Mouse (Mus musculus): ENCODE results near the gene Rprd1b. TPM values are rescaled to one million over a fixed set of nuclear protein-coding genes. Genes with fewer than 3 reads are reported as not detected.

Rprd1b gene
- polyA plus RNA-seq, 1 experiment from 2014 or later, result 43.1 TPM

- Histone ChIP-seq H3K9me3 (replicated peaks; ENCODE audit: control insufficient read depth, low read length) (no peaks in the 10 kb centered on the region), H3K4me1 (ENCODE audit: control insufficient read depth, insufficient read depth, low read length) (peaks cover 41% of the 10 kb centered on the region), H3K36me3 (ENCODE audit: control insufficient read depth, insufficient read depth, low read length) (peaks cover 13% of the 10 kb centered on the region), H3K4me2 (peak overlapping the region; percentile 57), H3K4me3 (ENCODE audit: low read depth, low read length) (peak overlapping the region; percentile 19; the same call in 1 of the 2 replicates), H3K27me3 (ENCODE audit: control insufficient read depth, insufficient read depth, low read length) (no peaks in the 10 kb centered on the region), H3K27ac (ENCODE audit: low read depth, low read length) (peak overlapping the region; percentile 66), H3K9ac (ENCODE audit: low read depth, low read length) (peak overlapping the region; percentile 56; the same call in 1 of the 2 replicates)
- WGBS (ENCODE audit: insufficient replicate concordance), result 12% methylated on average over 9 of the region's 9 CpGs
- peak; percentile 53 for ATAC-seq (replicated peaks; ENCODE audit: insufficient number of reproducible peaks, low FRiP score, low TSS enrichment)
These were observed 85.4 kb downstream of the Rprd1b start for GRCm38 (mm10) chr2:158113591-158114257.

- Histone ChIP-seq H3K4me2 (no peak overlapping the region), H3K36me3 (ENCODE audit: control insufficient read depth, insufficient read depth, low read length) (peaks cover 20% of the 10 kb centered on the region), H3K9me3 (replicated peaks; ENCODE audit: control insufficient read depth, low read length) (no peaks in the 10 kb centered on the region), H3K27ac (ENCODE audit: low read depth, low read length) (peak overlapping the region; percentile 22; the same call in 1 of the 2 replicates), H3K4me1 (ENCODE audit: control insufficient read depth, insufficient read depth, low read length) (peaks cover 36% of the 10 kb centered on the region), H3K4me3 (ENCODE audit: low read depth, low read length) (no peak overlapping the region), H3K9ac (ENCODE audit: low read depth, low read length) (0 out of 2 replicates have a peak overlapping the region, but pooled peaks have one; percentile 34), H3K27me3 (ENCODE audit: control insufficient read depth, insufficient read depth, low read length) (no peaks in the 10 kb centered on the region)
- ATAC-seq (replicated peaks; ENCODE audit: insufficient number of reproducible peaks, low FRiP score, low TSS enrichment), result no peak
- WGBS (ENCODE audit: insufficient replicate concordance), result 33% methylated on average over 5 of the region's 5 CpGs
These were observed 86.6 kb downstream of the Rprd1b start for GRCm38 (mm10) chr2:158114931-158115330.

GRCm38 (mm10) chr2:158115838-158116453 lies 87.6 kb downstream of the Rprd1b start:
- H3K9me3 ChIP-seq (replicated peaks; ENCODE audit: control insufficient read depth, low read length), result no peaks in the 10 kb centered on the region
- H3K36me3 ChIP-seq (ENCODE audit: control insufficient read depth, insufficient read depth, low read length), result peaks cover 24% of the 10 kb centered on the region
- no peaks in the 10 kb centered on the region for H3K27me3 ChIP-seq (ENCODE audit: control insufficient read depth, insufficient read depth, low read length)
- H3K4me1 ChIP-seq (ENCODE audit: control insufficient read depth, insufficient read depth, low read length), result peaks cover 36% of the 10 kb centered on the region
- ATAC-seq (replicated peaks; ENCODE audit: insufficient number of reproducible peaks, low FRiP score, low TSS enrichment), result no peak
- no peak overlapping the region for H3K9ac ChIP-seq (ENCODE audit: low read depth, low read length)
- H3K4me2 ChIP-seq, result no peak overlapping the region
- no peak overlapping the region for H3K4me3 ChIP-seq (ENCODE audit: low read depth, low read length)
- 89% methylated on average over 3 of the region's 3 CpGs for WGBS (ENCODE audit: insufficient replicate concordance)
- H3K27ac ChIP-seq (ENCODE audit: low read depth, low read length), result peak overlapping the region; percentile 10; the same call in 1 of the 2 replicates

GRCm38 (mm10) chr2:158116653-158117052 lies 88.4 kb downstream of the Rprd1b start:
- Histone ChIP-seq H3K9me3 (replicated peaks; ENCODE audit: control insufficient read depth, low read length) (no peaks in the 10 kb centered on the region), H3K4me2 (no peak overlapping the region), H3K4me1 (ENCODE audit: control insufficient read depth, insufficient read depth, low read length) (peaks cover 41% of the 10 kb centered on the region), H3K9ac (ENCODE audit: low read depth, low read length) (no peak overlapping the region), H3K27me3 (ENCODE audit: control insufficient read depth, insufficient read depth, low read length) (no peaks in the 10 kb centered on the region), H3K36me3 (ENCODE audit: control insufficient read depth, insufficient read depth, low read length) (peaks cover 24% of the 10 kb centered on the region), H3K4me3 (ENCODE audit: low read depth, low read length) (no peak overlapping the region), H3K27ac (ENCODE audit: low read depth, low read length) (peak overlapping the region; percentile 10; the same call in 1 of the 2 replicates)
- 25% methylated on average over 6 of the region's 6 CpGs for WGBS (ENCODE audit: insufficient replicate concordance)
- no peak for ATAC-seq (replicated peaks; ENCODE audit: insufficient number of reproducible peaks, low FRiP score, low TSS enrichment)

GRCm38 (mm10) chr2:158119145-158119544 lies 90.8 kb downstream of the Rprd1b start:
- 49% methylated on average over 4 of the region's 4 CpGs for WGBS (ENCODE audit: insufficient replicate concordance)
- Histone ChIP-seq H3K9me3 (replicated peaks; ENCODE audit: control insufficient read depth, low read length) (no peaks in the 10 kb centered on the region), H3K9ac (ENCODE audit: low read depth, low read length) (no peak overlapping the region), H3K36me3 (ENCODE audit: control insufficient read depth, insufficient read depth, low read length) (peaks cover 35% of the 10 kb centered on the region), H3K27me3 (ENCODE audit: control insufficient read depth, insufficient read depth, low read length) (no peaks in the 10 kb centered on the region), H3K4me1 (ENCODE audit: control insufficient read depth, insufficient read depth, low read length) (peaks cover 45% of the 10 kb centered on the region), H3K27ac (ENCODE audit: low read depth, low read length) (no peak overlapping the region), H3K4me2 (no peak overlapping the region), H3K4me3 (ENCODE audit: low read depth, low read length) (no peak overlapping the region)
- no peak for ATAC-seq (replicated peaks; ENCODE audit: insufficient number of reproducible peaks, low FRiP score, low TSS enrichment)

GRCm38 (mm10) chr2:158120211-158120610 lies 91.9 kb downstream of the Rprd1b start:
- no peaks in the 10 kb centered on the region for H3K9me3 ChIP-seq (replicated peaks; ENCODE audit: control insufficient read depth, low read length)
- H3K36me3 ChIP-seq (ENCODE audit: control insufficient read depth, insufficient read depth, low read length), result peaks cover 40% of the 10 kb centered on the region
- no peak overlapping the region for H3K4me3 ChIP-seq (ENCODE audit: low read depth, low read length)
- no peak overlapping the region for H3K27ac ChIP-seq (ENCODE audit: low read depth, low read length)
- H3K9ac ChIP-seq (ENCODE audit: low read depth, low read length), result no peak overlapping the region
- no peak for ATAC-seq (replicated peaks; ENCODE audit: insufficient number of reproducible peaks, low FRiP score, low TSS enrichment)
- peaks cover 36% of the 10 kb centered on the region for H3K4me1 ChIP-seq (ENCODE audit: control insufficient read depth, insufficient read depth, low read length)
- no peaks in the 10 kb centered on the region for H3K27me3 ChIP-seq (ENCODE audit: control insufficient read depth, insufficient read depth, low read length)
- no peak overlapping the region for H3K4me2 ChIP-seq
- 82% methylated on average over 8 of the region's 8 CpGs for WGBS (ENCODE audit: insufficient replicate concordance)

DNA sequence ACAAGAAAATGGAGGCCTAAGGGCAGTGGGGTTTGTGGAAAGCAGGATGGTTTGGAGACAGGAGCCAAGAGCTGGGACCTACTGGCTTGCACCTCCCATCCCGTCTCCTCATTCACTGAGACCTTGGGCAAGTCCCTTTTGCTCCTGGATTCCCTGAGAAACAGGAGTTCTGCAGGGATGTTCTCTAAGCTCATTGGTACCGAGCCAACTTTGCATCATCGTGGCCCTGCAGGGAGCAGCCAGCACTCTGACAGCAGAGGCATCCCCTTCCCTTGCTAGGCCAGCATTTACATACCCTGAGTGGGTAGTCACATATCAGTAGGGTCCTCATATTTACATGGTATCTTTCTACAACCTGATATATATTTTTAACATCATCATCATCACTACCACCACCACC lies 92.6 kb downstream of the Rprd1b start:
- no peak overlapping the region for H3K27ac ChIP-seq (ENCODE audit: low read depth, low read length)
- H3K9me3 ChIP-seq (replicated peaks; ENCODE audit: control insufficient read depth, low read length), result no peaks in the 10 kb centered on the region
- no peak for ATAC-seq (replicated peaks; ENCODE audit: insufficient number of reproducible peaks, low FRiP score, low TSS enrichment)
- H3K36me3 ChIP-seq (ENCODE audit: control insufficient read depth, insufficient read depth, low read length), result peaks cover 46% of the 10 kb centered on the region
- peaks cover 35% of the 10 kb centered on the region for H3K4me1 ChIP-seq (ENCODE audit: control insufficient read depth, insufficient read depth, low read length)
- H3K9ac ChIP-seq (ENCODE audit: low read depth, low read length), result no peak overlapping the region
- H3K27me3 ChIP-seq (ENCODE audit: control insufficient read depth, insufficient read depth, low read length), result no peaks in the 10 kb centered on the region
- no peak overlapping the region for H3K4me3 ChIP-seq (ENCODE audit: low read depth, low read length)
- no peak overlapping the region for H3K4me2 ChIP-seq
- WGBS (ENCODE audit: insufficient replicate concordance), result 87% methylated on average over 3 of the region's 3 CpGs

GRCm38 (mm10) chr2:158121645-158122326 lies 93.5 kb downstream of the Rprd1b start:
- H3K36me3 ChIP-seq (ENCODE audit: control insufficient read depth, insufficient read depth, low read length), result peaks cover 50% of the 10 kb centered on the region
- H3K4me1 ChIP-seq (ENCODE audit: control insufficient read depth, insufficient read depth, low read length), result peaks cover 27% of the 10 kb centered on the region
- WGBS (ENCODE audit: insufficient replicate concordance), result 63% methylated on average over 12 of the region's 12 CpGs
- no peak; the same call in 1 of the 2 replicates for ATAC-seq (replicated peaks; ENCODE audit: insufficient number of reproducible peaks, low FRiP score, low TSS enrichment)
- no peak overlapping the region for H3K4me3 ChIP-seq (ENCODE audit: low read depth, low read length)
- H3K9me3 ChIP-seq (replicated peaks; ENCODE audit: control insufficient read depth, low read length), result no peaks in the 10 kb centered on the region
- no peaks in the 10 kb centered on the region for H3K27me3 ChIP-seq (ENCODE audit: control insufficient read depth, insufficient read depth, low read length)
- H3K4me2 ChIP-seq, result no peak overlapping the region
- no peak overlapping the region for H3K9ac ChIP-seq (ENCODE audit: low read depth, low read length)
- peak overlapping the region; percentile 74 for H3K27ac ChIP-seq (ENCODE audit: low read depth, low read length)

Measured in heart, embryonic 11.5 days (tissue).